Mouse (Mus musculus): ENCODE results near the gene Cdon. TPM values are rescaled to one million over a fixed set of nuclear protein-coding genes. Genes with fewer than 3 reads are reported as not detected.

Cdon gene
- polyA plus RNA-seq, 1 experiment from 2014 or later = 4.6 TPM

- Histone ChIP-seq H3K36me3 (ENCODE audit: control insufficient read depth, insufficient read depth, low read length) (no peaks in the 10 kb centered on the region), H3K4me2 (ENCODE audit: low read depth, low read length) (no peak overlapping the region), H3K4me3 (ENCODE audit: low read depth, low read length) (no peak overlapping the region), H3K4me1 (ENCODE audit: control insufficient read depth, insufficient read depth, low read length) (no peaks in the 10 kb centered on the region), H3K27ac (ENCODE audit: low read depth, low read length) (no peak overlapping the region), H3K9ac (replicated peaks; ENCODE audit: low read depth, low read length) (no peak overlapping the region), H3K9me3 (ENCODE audit: control insufficient read depth, low read length) (no peaks in the 10 kb centered on the region), H3K27me3 (ENCODE audit: control insufficient read depth, insufficient read depth, low read length) (no peaks in the 10 kb centered on the region)
- 38% methylated on average over 4 of the region's 4 CpGs for WGBS
- ATAC-seq (ENCODE audit: low read depth) = no peak
Observed at GRCm38 (mm10) chr9:35494937-35495336, 74.0 kb downstream of the Cdon start.

GRCm38 (mm10) chr9:35495471-35495870, 74.5 kb downstream of the Cdon start:
- no peaks in the 10 kb centered on the region for H3K9me3 ChIP-seq (ENCODE audit: control insufficient read depth, low read length)
- H3K4me2 ChIP-seq (ENCODE audit: low read depth, low read length) = no peak overlapping the region
- no peak for ATAC-seq (ENCODE audit: low read depth)

GRCm38 (mm10) chr9:35499946-35500345, 79.0 kb downstream of the Cdon start:
- ATAC-seq (ENCODE audit: low read depth) = no peak
- Histone ChIP-seq H3K27ac (ENCODE audit: low read depth, low read length) (no peak overlapping the region), H3K4me3 (ENCODE audit: low read depth, low read length) (no peak overlapping the region), H3K4me1 (ENCODE audit: control insufficient read depth, insufficient read depth, low read length) (no peaks in the 10 kb centered on the region), H3K36me3 (ENCODE audit: control insufficient read depth, insufficient read depth, low read length) (peaks cover 5% of the 10 kb centered on the region; the same call in 1 of the 2 replicates), H3K27me3 (ENCODE audit: control insufficient read depth, insufficient read depth, low read length) (no peaks in the 10 kb centered on the region), H3K9ac (replicated peaks; ENCODE audit: low read depth, low read length) (no peak overlapping the region), H3K4me2 (ENCODE audit: low read depth, low read length) (no peak overlapping the region), H3K9me3 (ENCODE audit: control insufficient read depth, low read length) (no peaks in the 10 kb centered on the region)
- 85% methylated on average over 6 of the region's 6 CpGs for WGBS

More at GRCm38 (mm10) chr9:35495471-35495870, 74.5 kb downstream of the Cdon start:
- Histone ChIP-seq H3K27ac (ENCODE audit: low read depth, low read length) (no peak overlapping the region), H3K9ac (replicated peaks; ENCODE audit: low read depth, low read length) (no peak overlapping the region), H3K4me3 (ENCODE audit: low read depth, low read length) (no peak overlapping the region), H3K4me1 (ENCODE audit: control insufficient read depth, insufficient read depth, low read length) (no peaks in the 10 kb centered on the region), H3K36me3 (ENCODE audit: control insufficient read depth, insufficient read depth, low read length) (no peaks in the 10 kb centered on the region), H3K27me3 (ENCODE audit: control insufficient read depth, insufficient read depth, low read length) (no peaks in the 10 kb centered on the region)
- WGBS = 60% methylated on average over 3 of the region's 3 CpGs

GRCm38 (mm10) chr9:35502361-35503000, 81.6 kb downstream of the Cdon start:
- no peak for ATAC-seq (ENCODE audit: low read depth)
- H3K4me1 ChIP-seq (ENCODE audit: control insufficient read depth, insufficient read depth, low read length) = no peaks in the 10 kb centered on the region
- H3K4me2 ChIP-seq (ENCODE audit: low read depth, low read length) = no peak overlapping the region

GRCm38 (mm10) chr9:35508234-35508633, 87.3 kb downstream of the Cdon start:
- Histone ChIP-seq H3K4me3 (ENCODE audit: low read depth, low read length) (no peak overlapping the region), H3K4me2 (ENCODE audit: low read depth, low read length) (no peak overlapping the region), H3K9ac (replicated peaks; ENCODE audit: low read depth, low read length) (no peak overlapping the region), H3K4me1 (ENCODE audit: control insufficient read depth, insufficient read depth, low read length) (no peaks in the 10 kb centered on the region), H3K27me3 (ENCODE audit: control insufficient read depth, insufficient read depth, low read length) (no peaks in the 10 kb centered on the region), H3K9me3 (ENCODE audit: control insufficient read depth, low read length) (no peaks in the 10 kb centered on the region), H3K36me3 (ENCODE audit: control insufficient read depth, insufficient read depth, low read length) (0 out of 2 replicates have a peak, but pooled peaks cover 4% of the 10 kb centered on the region), H3K27ac (ENCODE audit: low read depth, low read length) (no peak overlapping the region)
- peak; percentile 38; the same call in 1 of the 2 replicates for ATAC-seq (ENCODE audit: low read depth)
- WGBS = 66% methylated on average over 8 of the region's 8 CpGs

More at GRCm38 (mm10) chr9:35502361-35503000, 81.6 kb downstream of the Cdon start:
- 86% methylated on average over 10 of the region's 10 CpGs for WGBS
- H3K9ac ChIP-seq (replicated peaks; ENCODE audit: low read depth, low read length) = no peak overlapping the region
- no peak overlapping the region for H3K27ac ChIP-seq (ENCODE audit: low read depth, low read length)
- H3K27me3 ChIP-seq (ENCODE audit: control insufficient read depth, insufficient read depth, low read length) = no peaks in the 10 kb centered on the region
- peaks cover 9% of the 10 kb centered on the region; the same call in 1 of the 2 replicates for H3K36me3 ChIP-seq (ENCODE audit: control insufficient read depth, insufficient read depth, low read length)
- no peak overlapping the region for H3K4me3 ChIP-seq (ENCODE audit: low read depth, low read length)
- no peaks in the 10 kb centered on the region for H3K9me3 ChIP-seq (ENCODE audit: control insufficient read depth, low read length)

- H3K36me3 ChIP-seq (ENCODE audit: control insufficient read depth, insufficient read depth, low read length) = no peaks in the 10 kb centered on the region
- H3K4me2 ChIP-seq (ENCODE audit: low read depth, low read length) = no peak overlapping the region
- no peaks in the 10 kb centered on the region for H3K4me1 ChIP-seq (ENCODE audit: control insufficient read depth, insufficient read depth, low read length)
- no peak overlapping the region for H3K9ac ChIP-seq (replicated peaks; ENCODE audit: low read depth, low read length)
- no peaks in the 10 kb centered on the region for H3K9me3 ChIP-seq (ENCODE audit: control insufficient read depth, low read length)
- ATAC-seq (ENCODE audit: low read depth) = no peak
- no peak overlapping the region for H3K4me3 ChIP-seq (ENCODE audit: low read depth, low read length)
- 86% methylated on average over 4 of the region's 4 CpGs for WGBS
- H3K27me3 ChIP-seq (ENCODE audit: control insufficient read depth, insufficient read depth, low read length) = no peaks in the 10 kb centered on the region
- H3K27ac ChIP-seq (ENCODE audit: low read depth, low read length) = no peak overlapping the region
Observed at GRCm38 (mm10) chr9:35513900-35514299, 93.0 kb downstream of the Cdon start.

- ATAC-seq (ENCODE audit: low read depth) = no peak
- Histone ChIP-seq H3K4me2 (ENCODE audit: low read depth, low read length) (no peak overlapping the region), H3K36me3 (ENCODE audit: control insufficient read depth, insufficient read depth, low read length) (no peaks in the 10 kb centered on the region), H3K27me3 (ENCODE audit: control insufficient read depth, insufficient read depth, low read length) (no peaks in the 10 kb centered on the region), H3K9ac (replicated peaks; ENCODE audit: low read depth, low read length) (no peak overlapping the region), H3K9me3 (ENCODE audit: control insufficient read depth, low read length) (no peaks in the 10 kb centered on the region), H3K4me3 (ENCODE audit: low read depth, low read length) (no peak overlapping the region), H3K27ac (ENCODE audit: low read depth, low read length) (no peak overlapping the region), H3K4me1 (ENCODE audit: control insufficient read depth, insufficient read depth, low read length) (no peaks in the 10 kb centered on the region)
- 86% methylated on average over 5 of the region's 5 CpGs for WGBS
Observed at GRCm38 (mm10) chr9:35516182-35516581, 95.3 kb downstream of the Cdon start.

GRCm38 (mm10) chr9:35516711-35517110, 95.8 kb downstream of the Cdon start:
- Histone ChIP-seq H3K4me3 (ENCODE audit: low read depth, low read length) (no peak overlapping the region), H3K9me3 (ENCODE audit: control insufficient read depth, low read length) (no peaks in the 10 kb centered on the region), H3K4me1 (ENCODE audit: control insufficient read depth, insufficient read depth, low read length) (no peaks in the 10 kb centered on the region), H3K9ac (replicated peaks; ENCODE audit: low read depth, low read length) (no peak overlapping the region), H3K4me2 (ENCODE audit: low read depth, low read length) (no peak overlapping the region), H3K27ac (ENCODE audit: low read depth, low read length) (no peak overlapping the region), H3K36me3 (ENCODE audit: control insufficient read depth, insufficient read depth, low read length) (no peaks in the 10 kb centered on the region), H3K27me3 (ENCODE audit: control insufficient read depth, insufficient read depth, low read length) (no peaks in the 10 kb centered on the region)
- 95% methylated on average over 16 of the region's 16 CpGs for WGBS
- ATAC-seq (ENCODE audit: low read depth) = no peak

- no peak within 1 kb of the TSS for H3K4me3 ChIP-seq (ENCODE audit: low read depth, low read length)
- H3K9ac ChIP-seq (replicated peaks; ENCODE audit: low read depth, low read length) = no peak within 1 kb of the TSS
- no peak within 1 kb of the TSS for H3K27ac ChIP-seq (ENCODE audit: low read depth, low read length)
- no peaks in the 10 kb centered on the region for H3K4me1 ChIP-seq (ENCODE audit: control insufficient read depth, insufficient read depth, low read length)
- no peak for ATAC-seq (ENCODE audit: low read depth)
- no peaks in the 10 kb centered on the region for H3K27me3 ChIP-seq (ENCODE audit: control insufficient read depth, insufficient read depth, low read length)
- no peak within 1 kb of the TSS for H3K4me2 ChIP-seq (ENCODE audit: low read depth, low read length)
- no peaks in the 10 kb centered on the region for H3K36me3 ChIP-seq (ENCODE audit: control insufficient read depth, insufficient read depth, low read length)
- 74% methylated on average over 3 of the region's 3 CpGs for WGBS
- no peaks in the 10 kb centered on the region for H3K9me3 ChIP-seq (ENCODE audit: control insufficient read depth, low read length)
Observed at GRCm38 (mm10) chr9:35518169-35518568, 97.2 kb downstream of the Cdon start, which contains the start of gene Gm1113. Gene Gm1113 (minus strand): TSS chr9:35518269.

All from neural tube, embryonic 14.5 days (tissue).